Mouse (Mus musculus): Measurements from ENCODE around the gene Polr1a.

- TF ChIP-seq CTCF (IDR thresholded peaks at IDR 0.05; ENCODE audit: control insufficient read depth, insufficient read depth, insufficient replicate concordance, low read depth, low read length) (no peak), POLR2A (IDR thresholded peaks at IDR 0.05; ENCODE audit: control insufficient read depth, low read depth, low read length) (no peak)
Measured at GRCm38 (mm10) chr6:71868809-71869208, 40.0 kb upstream of the Polr1a start.
